Mouse (Mus musculus): Measurements from ENCODE around the gene Dytn. TPM values are rescaled to one million over a fixed set of nuclear protein-coding genes. Genes with fewer than 3 reads are reported as not detected.
"Not testable (repeated sequence)": the region's sequence is repeated elsewhere in the genome, so short reads cannot be mapped to it uniquely, and the experiment has no call there.

Gene Dytn
- total RNA-seq (2017): not detected in 2 replicates

DNA sequence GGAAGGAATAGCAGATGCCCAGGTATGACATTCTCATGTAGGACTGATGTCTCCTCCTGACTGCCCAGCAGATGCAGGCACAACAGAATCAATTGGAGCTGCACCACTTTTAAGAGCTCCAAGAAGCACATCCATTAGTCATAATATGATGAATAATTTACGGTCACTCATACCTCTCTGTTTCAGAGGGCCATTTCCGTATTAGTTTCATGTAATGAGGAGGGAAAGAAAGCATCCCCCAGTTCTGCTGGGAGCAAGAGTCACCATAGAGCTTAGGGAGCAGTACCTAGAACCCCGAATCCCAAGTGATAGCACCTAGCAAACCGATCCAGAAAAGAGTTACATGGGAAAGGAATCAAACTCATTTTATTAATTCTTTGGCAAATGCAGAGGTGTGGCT is at the start of gene Dytn:
Gene Dytn (minus strand): TSS at position 101 of the 400 bp plus-strand sequence.
- ATAC-seq (replicated peaks in 1 of 2; ENCODE audit: insufficient read depth in 1 of 2, low FRiP score in 2 of 2, low TSS enrichment in 1 of 2, low read depth in 1 of 2, poor library complexity in 2 of 2, severe bottlenecking in 2 of 2): no peak

GRCm38 (mm10) chr1:63730240-63730771 is 43.6 kb upstream of the Dytn start, which contains the start of the genes Mdh1b and Fastkd2:
Gene Mdh1b, minus strand, starts transcription at chr1:63730318.
Gene Fastkd2, plus strand, starts transcription at chr1:63730614.
- peak; percentile 98 to 99 for ATAC-seq (replicated peaks in 1 of 2; ENCODE audit: insufficient read depth in 1 of 2, low FRiP score in 2 of 2, low TSS enrichment in 1 of 2, low read depth in 1 of 2, poor library complexity in 2 of 2, severe bottlenecking in 2 of 2)

GRCm38 (mm10) chr1:63729796-63730195 is 43.1 kb upstream of the Dytn start:
- no peak for ATAC-seq (replicated peaks in 1 of 2; ENCODE audit: insufficient read depth in 1 of 2, low FRiP score in 2 of 2, low TSS enrichment in 1 of 2, low read depth in 1 of 2, poor library complexity in 2 of 2, severe bottlenecking in 2 of 2)

- ATAC-seq (replicated peaks in 1 of 2; ENCODE audit: insufficient read depth in 1 of 2, low FRiP score in 2 of 2, low TSS enrichment in 1 of 2, low read depth in 1 of 2, poor library complexity in 2 of 2, severe bottlenecking in 2 of 2): no peak
Measured at GRCm38 (mm10) chr1:63720161-63720560, 33.4 kb upstream of the Dytn start.

DNA sequence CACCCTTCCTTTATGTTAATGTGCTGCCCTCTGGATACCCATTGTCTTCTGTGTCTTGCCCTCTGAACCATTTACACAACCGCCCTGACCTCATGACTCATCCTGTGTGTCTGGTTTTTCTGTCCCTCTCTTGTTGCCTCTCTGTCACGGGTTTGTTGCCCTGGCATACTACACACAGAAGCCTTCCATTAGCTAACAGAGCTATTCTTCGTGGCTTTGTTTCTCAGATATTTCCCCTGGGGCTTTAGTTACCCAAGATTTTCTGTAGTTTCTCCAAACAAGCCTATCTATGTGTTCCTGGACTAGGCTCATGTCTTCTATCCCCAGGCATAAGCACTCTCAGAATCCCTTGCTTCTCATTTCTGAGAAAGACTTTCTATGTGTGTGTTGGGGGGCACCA is 22.1 kb upstream of the Dytn start:
- no peak for ATAC-seq (replicated peaks in 1 of 2; ENCODE audit: insufficient read depth in 1 of 2, low FRiP score in 2 of 2, low TSS enrichment in 1 of 2, low read depth in 1 of 2, poor library complexity in 2 of 2, severe bottlenecking in 2 of 2)

- ATAC-seq (replicated peaks in 1 of 2; ENCODE audit: insufficient read depth in 1 of 2, low FRiP score in 2 of 2, low TSS enrichment in 1 of 2, low read depth in 1 of 2, poor library complexity in 2 of 2, severe bottlenecking in 2 of 2): no peak
Measured at GRCm38 (mm10) chr1:63705733-63706132, 19.0 kb upstream of the Dytn start.

- no peak for ATAC-seq (replicated peaks in 1 of 2; ENCODE audit: insufficient read depth in 1 of 2, low FRiP score in 2 of 2, low TSS enrichment in 1 of 2, low read depth in 1 of 2, poor library complexity in 2 of 2, severe bottlenecking in 2 of 2)
Measured at GRCm38 (mm10) chr1:63696861-63697260, 10.1 kb upstream of the Dytn start.

DNA sequence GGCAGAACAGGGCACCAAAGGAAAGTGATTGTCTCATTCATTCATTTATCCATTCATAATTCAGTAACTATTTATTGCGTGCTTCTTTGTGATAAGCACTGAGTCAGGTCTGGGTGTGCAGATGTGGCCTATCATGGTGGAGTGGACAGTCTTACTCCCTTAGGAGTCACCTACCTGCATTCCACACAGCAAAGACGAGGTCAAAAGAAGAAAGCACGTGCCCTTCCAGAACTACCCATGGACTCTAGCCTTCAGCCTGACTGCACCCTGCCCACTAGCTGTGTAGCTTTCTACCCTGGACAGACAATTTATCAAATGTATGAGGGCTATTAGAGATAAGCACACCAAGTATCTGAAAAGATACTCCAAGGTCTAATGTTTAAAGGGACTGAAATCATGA is 10.8 kb downstream of the Dytn start:
- ATAC-seq (replicated peaks in 1 of 2; ENCODE audit: insufficient read depth in 1 of 2, low FRiP score in 2 of 2, low TSS enrichment in 1 of 2, low read depth in 1 of 2, poor library complexity in 2 of 2, severe bottlenecking in 2 of 2): no peak

DNA sequence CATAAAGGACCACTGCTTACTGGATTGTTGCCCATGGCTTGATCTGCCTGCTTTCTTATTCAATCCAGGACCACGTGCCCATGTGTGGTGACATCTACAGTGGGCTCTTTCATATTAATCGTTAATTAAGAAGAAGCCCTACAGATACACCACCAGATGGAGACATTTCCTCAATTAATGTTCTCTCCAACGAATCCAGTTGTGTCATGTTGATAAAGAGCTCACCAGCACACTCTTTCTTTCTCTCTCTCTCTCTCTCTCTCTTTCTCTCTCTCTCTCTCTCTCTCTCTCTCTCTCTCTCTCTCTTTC is 17.9 kb downstream of the Dytn start:
- peak; percentile 71 to 72 for ATAC-seq (replicated peaks in 1 of 2; ENCODE audit: insufficient read depth in 1 of 2, low FRiP score in 2 of 2, low TSS enrichment in 1 of 2, low read depth in 1 of 2, poor library complexity in 2 of 2, severe bottlenecking in 2 of 2)

- ATAC-seq (replicated peaks in 1 of 2; ENCODE audit: insufficient read depth in 1 of 2, low FRiP score in 2 of 2, low TSS enrichment in 1 of 2, low read depth in 1 of 2, poor library complexity in 2 of 2, severe bottlenecking in 2 of 2): no peak
Measured at GRCm38 (mm10) chr1:63667949-63668851, 18.5 kb downstream of the Dytn start.

DNA sequence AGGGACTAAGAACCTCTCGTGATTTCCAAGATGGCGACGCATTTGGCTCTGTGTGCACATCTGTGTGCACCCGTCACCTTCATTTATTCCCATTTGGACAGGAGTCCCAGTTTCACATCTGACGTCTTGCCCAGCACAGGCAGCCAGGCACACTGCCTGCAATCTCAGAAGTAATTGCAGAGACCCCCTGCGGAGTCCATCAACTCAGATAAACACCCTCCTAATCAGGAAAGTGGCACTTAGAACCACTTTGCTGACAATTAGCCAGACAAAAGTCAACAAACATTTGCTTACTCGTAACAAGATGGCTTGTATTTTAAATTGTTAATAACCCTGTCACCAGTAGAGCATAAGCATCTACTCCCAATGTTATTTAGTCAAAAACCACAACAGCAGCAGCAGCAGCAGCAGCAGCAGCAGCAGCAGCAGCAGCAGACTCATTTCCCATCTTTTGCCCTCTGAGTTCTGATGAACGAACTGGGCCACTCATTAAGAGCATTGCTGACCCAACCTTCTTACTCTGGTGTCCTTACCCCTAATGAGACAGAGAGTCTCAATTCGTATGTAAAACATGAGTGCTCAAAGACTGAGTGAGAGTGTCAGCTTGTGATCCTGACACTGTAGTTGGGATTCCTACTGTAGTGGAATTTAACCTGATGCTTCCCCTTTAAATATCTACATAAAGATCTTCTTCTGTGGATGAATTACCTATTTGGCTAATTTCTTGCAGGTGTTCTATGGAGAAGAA is 19.4 kb downstream of the Dytn start:
- ATAC-seq (replicated peaks in 1 of 2; ENCODE audit: insufficient read depth in 1 of 2, low FRiP score in 2 of 2, low TSS enrichment in 1 of 2, low read depth in 1 of 2, poor library complexity in 2 of 2, severe bottlenecking in 2 of 2): no peak

DNA sequence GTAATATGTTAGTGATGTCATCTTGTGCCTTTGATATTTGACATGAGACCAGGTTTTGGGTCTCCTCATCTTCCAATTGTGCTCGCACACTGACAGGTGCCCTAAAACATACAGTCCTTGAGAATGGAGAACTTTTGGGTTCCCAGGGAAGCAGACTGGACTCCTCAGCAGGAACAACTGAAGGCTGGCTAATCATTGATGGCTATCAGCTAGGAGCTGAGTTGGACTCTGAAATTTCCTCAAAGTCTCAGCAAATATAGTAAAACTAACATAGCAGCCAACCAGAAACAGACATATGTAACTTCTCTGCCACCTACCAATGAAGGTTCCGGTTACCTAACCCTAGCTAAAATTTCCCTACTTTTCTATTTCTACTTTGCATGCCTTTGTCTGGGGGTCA is 20.6 kb downstream of the Dytn start:
- no peak for ATAC-seq (replicated peaks in 1 of 2; ENCODE audit: insufficient read depth in 1 of 2, low FRiP score in 2 of 2, low TSS enrichment in 1 of 2, low read depth in 1 of 2, poor library complexity in 2 of 2, severe bottlenecking in 2 of 2)

DNA sequence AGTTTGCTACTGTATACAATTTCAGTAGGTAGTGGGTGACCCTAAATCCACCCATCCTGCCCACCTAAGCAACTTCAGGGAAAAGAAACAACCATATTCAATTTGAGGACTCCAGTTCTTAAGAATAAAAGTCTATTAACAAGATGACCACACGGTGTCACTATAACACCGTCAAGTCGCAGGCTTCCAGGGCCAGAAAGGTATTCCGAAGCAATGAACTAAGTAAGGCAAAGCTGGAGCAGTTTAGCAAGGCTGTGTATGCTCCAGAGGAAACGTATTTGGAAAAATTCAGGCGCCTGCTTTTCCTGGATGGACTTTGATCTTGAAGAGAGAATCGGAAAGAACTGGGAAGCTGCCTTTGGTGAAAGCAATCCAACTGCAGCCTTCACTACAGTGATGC is 27.1 kb downstream of the Dytn start:
- peak; percentile 67 to 72; a peak in 3 of 4 replicates for ATAC-seq (replicated peaks in 1 of 2; ENCODE audit: insufficient read depth in 1 of 2, low FRiP score in 2 of 2, low TSS enrichment in 1 of 2, low read depth in 1 of 2, poor library complexity in 2 of 2, severe bottlenecking in 2 of 2)

GRCm38 (mm10) chr1:63658016-63658415 is 28.7 kb downstream of the Dytn start:
- ATAC-seq (replicated peaks in 1 of 2; ENCODE audit: insufficient read depth in 1 of 2, low FRiP score in 2 of 2, low TSS enrichment in 1 of 2, low read depth in 1 of 2, poor library complexity in 2 of 2, severe bottlenecking in 2 of 2): peak; percentile 71

DNA sequence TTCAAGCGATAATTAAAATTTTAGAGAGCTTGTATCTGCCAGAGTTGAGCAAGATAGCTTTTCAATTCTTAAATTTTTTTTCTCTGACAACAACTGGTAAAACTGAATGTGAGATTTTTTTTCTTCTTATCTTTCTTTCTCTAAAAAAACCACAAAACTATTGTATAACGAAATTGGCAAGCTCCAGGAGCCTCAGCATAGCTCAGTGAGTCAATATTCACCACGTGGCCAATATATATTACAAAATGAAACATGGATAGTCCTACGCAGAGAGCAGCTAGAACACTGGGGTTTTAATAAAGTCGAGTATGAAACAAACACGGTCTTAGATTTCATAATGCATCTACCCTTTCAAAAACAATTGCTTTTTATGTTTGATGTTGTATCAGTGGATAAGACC is 46.8 kb downstream of the Dytn start:
- no peak for ATAC-seq (replicated peaks in 1 of 2; ENCODE audit: insufficient read depth in 1 of 2, low FRiP score in 2 of 2, low TSS enrichment in 1 of 2, low read depth in 1 of 2, poor library complexity in 2 of 2, severe bottlenecking in 2 of 2)

DNA sequence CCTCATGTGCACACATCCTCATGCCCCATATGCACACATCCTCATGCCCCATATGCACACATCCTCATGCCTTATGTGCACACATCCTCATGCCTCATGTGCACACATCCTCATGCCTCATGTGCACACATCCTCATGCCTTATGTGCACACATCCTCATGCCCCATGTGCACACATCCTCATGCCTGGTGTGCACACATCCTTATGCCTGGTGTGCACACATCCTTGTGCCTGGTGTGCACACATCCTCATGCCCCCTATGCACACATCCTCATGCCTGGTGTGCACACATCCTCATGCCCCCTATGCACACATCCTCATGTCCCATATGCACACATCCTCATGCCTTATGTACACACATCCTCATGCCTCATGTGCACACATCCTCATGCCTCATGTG is 56.3 kb downstream of the Dytn start:
- ATAC-seq (replicated peaks in 1 of 2; ENCODE audit: insufficient read depth in 1 of 2, low FRiP score in 2 of 2, low TSS enrichment in 1 of 2, low read depth in 1 of 2, poor library complexity in 2 of 2, severe bottlenecking in 2 of 2): not testable (repeated sequence)

DNA sequence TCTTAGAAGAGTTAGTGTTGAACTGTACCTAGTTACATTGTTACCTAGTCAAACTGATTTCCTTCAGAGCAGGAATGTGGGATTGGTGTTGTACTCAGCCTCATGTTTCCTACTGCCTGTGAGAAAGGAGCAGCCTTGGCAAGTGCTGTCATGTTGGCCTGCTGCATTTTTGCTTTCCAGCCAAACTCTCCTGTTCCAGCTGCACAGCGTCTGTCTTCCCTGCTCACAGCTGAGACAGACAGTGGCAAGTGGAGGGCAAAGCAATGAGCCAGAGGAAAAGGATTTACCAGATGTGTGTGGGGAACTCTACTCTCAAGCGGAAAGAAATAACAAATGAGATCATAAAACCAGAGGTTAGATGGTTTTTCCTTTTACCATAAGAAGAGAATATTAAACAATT is 58.5 kb downstream of the Dytn start:
- no peak for ATAC-seq (replicated peaks in 1 of 2; ENCODE audit: insufficient read depth in 1 of 2, low FRiP score in 2 of 2, low TSS enrichment in 1 of 2, low read depth in 1 of 2, poor library complexity in 2 of 2, severe bottlenecking in 2 of 2)

- no peak for ATAC-seq (replicated peaks in 1 of 2; ENCODE audit: insufficient read depth in 1 of 2, low FRiP score in 2 of 2, low TSS enrichment in 1 of 2, low read depth in 1 of 2, poor library complexity in 2 of 2, severe bottlenecking in 2 of 2)
Measured at GRCm38 (mm10) chr1:63615668-63616067, 71.1 kb downstream of the Dytn start, which contains the start of gene Gm39653. Gene Gm39653, plus strand, starts transcription at chr1:63615968.

Data from hematopoietic stem cell, adult 5-6 weeks (primary cell).